In genomic region chr7:34196132-34197128, GRCm38 (mm10) we compare ENCODE assay signal across 8 mouse cellular contexts. TPM values are rescaled to one million over a fixed set of nuclear protein-coding genes. Genes with fewer than 3 reads are reported as not detected.
DNase-seq lines count a peak whose midpoint lies in the region; ATAC-seq and TF ChIP-seq lines count a peak whose summit lies in the region.

TSS of gene Pdcd2l (minus strand) at chr7:34196661.

- peaks cover 22% of the 10 kb centered on the region for H3K4me1 ChIP-seq in erythroblast, embryonic 14.5 days (ENCODE audit: control insufficient read depth)
- peaks cover 5% of the 10 kb centered on the region for H3K4me1 ChIP-seq in heart, embryonic 12.5 days (replicated peaks)
- H3K4me1 ChIP-seq in kidney, postnatal 0 days (replicated peaks; ENCODE audit: insufficient read depth, low read length): no peaks in the 10 kb centered on the region; the same call in 1 of the 2 replicates
- H3K4me1 ChIP-seq in liver, embryonic 11.5 days (replicated peaks; ENCODE audit: control insufficient read depth, insufficient read depth, low read length): peaks cover 3% of the 10 kb centered on the region; the same call in 1 of the 2 replicates
- peaks cover 4% of the 10 kb centered on the region; the same call in 1 of the 2 replicates for H3K4me1 ChIP-seq in stomach, embryonic 14.5 days (ENCODE audit: control insufficient read depth, insufficient read depth, low read length)

- peaks cover 17% of the 10 kb centered on the region for H3K36me3 ChIP-seq in C2C12 (ENCODE audit: control insufficient read depth, insufficient read depth)
- peaks cover 27% of the 10 kb centered on the region for H3K36me3 ChIP-seq in erythroblast, embryonic 14.5 days (ENCODE audit: control insufficient read depth)
- peaks cover 38% of the 10 kb centered on the region for H3K36me3 ChIP-seq in heart, embryonic 12.5 days
- peaks cover 19% of the 10 kb centered on the region; the same call in 1 of the 2 replicates for H3K36me3 ChIP-seq in kidney, postnatal 0 days (ENCODE audit: insufficient read depth, low read length)
- H3K36me3 ChIP-seq in liver, embryonic 11.5 days (ENCODE audit: control insufficient read depth, insufficient read depth, low read length): peaks cover 22% of the 10 kb centered on the region
- peaks cover 16% of the 10 kb centered on the region for H3K36me3 ChIP-seq in stomach, embryonic 14.5 days (ENCODE audit: control insufficient read depth, insufficient read depth, low read length)

- peak within 1 kb of the TSS; percentile 35 for H3K27ac ChIP-seq in heart, embryonic 12.5 days (ENCODE audit: poor library complexity, severe bottlenecking)
- H3K27ac ChIP-seq in kidney, postnatal 0 days: peak within 1 kb of the TSS; percentile 80
- H3K27ac ChIP-seq in liver, embryonic 11.5 days (ENCODE audit: low read depth, low read length): peak within 1 kb of the TSS; percentile 7; the same call in 1 of the 2 replicates
- H3K27ac ChIP-seq in stomach, embryonic 14.5 days (ENCODE audit: low read length): peak within 1 kb of the TSS; percentile 71

- peak; percentile 92 for ATAC-seq in heart, embryonic 12.5 days (ENCODE audit: insufficient number of reproducible peaks, low FRiP score)
- peak; percentile 94 for ATAC-seq in kidney, postnatal 0 days (replicated peaks; ENCODE audit: low FRiP score, low read depth)
- peak; percentile 90 for ATAC-seq in liver, embryonic 11.5 days (replicated peaks; ENCODE audit: low FRiP score)
- peak; percentile 93 for ATAC-seq in stomach, embryonic 14.5 days (ENCODE audit: insufficient number of reproducible peaks, insufficient read depth, low FRiP score, low read depth)

- no peaks in the 10 kb centered on the region for H3K9me3 ChIP-seq in erythroblast, embryonic 14.5 days (ENCODE audit: control insufficient read depth, low read length)
- H3K9me3 ChIP-seq in heart, embryonic 12.5 days (replicated peaks): no peaks in the 10 kb centered on the region; the same call in 1 of the 2 replicates
- H3K9me3 ChIP-seq in kidney, postnatal 0 days (replicated peaks; ENCODE audit: low read length): no peaks in the 10 kb centered on the region
- no peaks in the 10 kb centered on the region for H3K9me3 ChIP-seq in liver, embryonic 11.5 days (ENCODE audit: control insufficient read depth, low read length)
- H3K9me3 ChIP-seq in stomach, embryonic 14.5 days (ENCODE audit: control insufficient read depth, low read depth, low read length): no peaks in the 10 kb centered on the region

- no peaks in the 10 kb centered on the region for H3K27me3 ChIP-seq in C2C12 (ENCODE audit: control insufficient read depth, insufficient read depth, insufficient read length)
- no peaks in the 10 kb centered on the region for H3K27me3 ChIP-seq in erythroblast, embryonic 14.5 days (ENCODE audit: control insufficient read depth)
- H3K27me3 ChIP-seq in heart, embryonic 12.5 days (replicated peaks): no peaks in the 10 kb centered on the region
- H3K27me3 ChIP-seq in kidney, postnatal 0 days (ENCODE audit: insufficient read depth, low read length): no peaks in the 10 kb centered on the region
- no peaks in the 10 kb centered on the region for H3K27me3 ChIP-seq in liver, embryonic 11.5 days (replicated peaks; ENCODE audit: control insufficient read depth, insufficient read depth, low read length)
- no peaks in the 10 kb centered on the region for H3K27me3 ChIP-seq in stomach, embryonic 14.5 days (ENCODE audit: control insufficient read depth, insufficient read depth, low read length)

- DNase-seq in brain, embryonic 14.5 days (ENCODE audit: low read depth): peak; percentile 97
- peak; percentile 96 for DNase-seq in kidney, postnatal 0 days (ENCODE audit: low spot score)
- DNase-seq in liver, embryonic 11.5 days (ENCODE audit: low spot score): peak; percentile 89
- DNase-seq in naive thymus-derived CD4-positive, alpha-beta T cell, adult 2 months (ENCODE audit: low read depth): peak; percentile 93

- H3ac ChIP-seq in C2C12 (ENCODE audit: control insufficient read depth, insufficient read length, low read depth): peak within 1 kb of the TSS; percentile 84

- TF ChIP-seq CTCF in C2C12 (IDR thresholded peaks at IDR 0.05; ENCODE audit: control insufficient read depth, insufficient read depth, insufficient read length): no peak
- no peak for TF ChIP-seq CTCF in brain, embryonic 14.5 days (IDR thresholded peaks at IDR 0.05; ENCODE audit: borderline replicate concordance, extremely low read depth, insufficient read depth, insufficient read length)
- TF ChIP-seq CTCF in kidney, postnatal 0 days (IDR thresholded peaks at IDR 0.05; ENCODE audit: low read depth): no peak

- 3% methylated on average over 70 of the region's 70 CpGs for WGBS in heart, embryonic 12.5 days
- 3% methylated on average over 70 of the region's 70 CpGs for WGBS in kidney, postnatal 0 days
- WGBS in liver, embryonic 11.5 days: 2% methylated on average over 70 of the region's 70 CpGs
- 3% methylated on average over 67 of the region's 70 CpGs for WGBS in stomach, embryonic 14.5 days

- H3K9ac ChIP-seq in heart, embryonic 12.5 days: peak within 1 kb of the TSS; percentile 89
- peak within 1 kb of the TSS; percentile 96 for H3K9ac ChIP-seq in kidney, postnatal 0 days (ENCODE audit: low read depth, low read length)
- H3K9ac ChIP-seq in liver, embryonic 11.5 days (ENCODE audit: low read depth, low read length): peak within 1 kb of the TSS; percentile 64
- peak within 1 kb of the TSS; percentile 86 for H3K9ac ChIP-seq in stomach, embryonic 14.5 days (replicated peaks; ENCODE audit: low read depth, low read length)

- TF ChIP-seq POLR2A in brain, embryonic 14.5 days (IDR thresholded peaks at IDR 0.05; ENCODE audit: borderline replicate concordance, extremely low read depth, insufficient read depth, insufficient read length, poor library complexity, severe bottlenecking): peak; percentile 45; the same call in 1 of the 2 replicates

- H3K4me2 ChIP-seq in heart, embryonic 12.5 days: peak within 1 kb of the TSS; percentile 90
- H3K4me2 ChIP-seq in kidney, postnatal 0 days (ENCODE audit: low read length): peak within 1 kb of the TSS; percentile 61
- H3K4me2 ChIP-seq in liver, embryonic 11.5 days: peak within 1 kb of the TSS; percentile 72
- peak within 1 kb of the TSS; percentile 79 for H3K4me2 ChIP-seq in stomach, embryonic 14.5 days (replicated peaks; ENCODE audit: low read depth, low read length)

- H3K79me3 ChIP-seq in C2C12 (ENCODE audit: low read depth): peaks cover 5% of the 10 kb centered on the region

- peaks cover 24% of the 10 kb centered on the region for H3K79me2 ChIP-seq in C2C12 (ENCODE audit: control insufficient read depth, insufficient read depth)

- peak within 1 kb of the TSS; percentile 80 for H3K4me3 ChIP-seq in C2C12 (ENCODE audit: insufficient read depth, poor library complexity, severe bottlenecking)
- peak within 1 kb of the TSS; percentile 68 for H3K4me3 ChIP-seq in erythroblast, embryonic 14.5 days (replicated peaks)
- peak within 1 kb of the TSS; percentile 78 for H3K4me3 ChIP-seq in heart, embryonic 12.5 days
- peak within 1 kb of the TSS; percentile 94 for H3K4me3 ChIP-seq in kidney, postnatal 0 days (replicated peaks; ENCODE audit: low read depth, low read length)
- peak within 1 kb of the TSS; percentile 70 for H3K4me3 ChIP-seq in liver, embryonic 11.5 days (ENCODE audit: low read depth, low read length)
- H3K4me3 ChIP-seq in stomach, embryonic 14.5 days (ENCODE audit: low read depth, low read length): peak within 1 kb of the TSS; percentile 97

TF ChIP-seq in C2C12, 6 proteins besides CTCF, POLR2A, EP300 and RAD21:
- peak; percentile 66 for TF ChIP-seq MAX (IDR thresholded peaks at IDR 0.05)
- TF ChIP-seq USF1 (IDR thresholded peaks at IDR 0.05; ENCODE audit: low read depth): peak; percentile 94
- TF ChIP-seq MYOG (IDR thresholded peaks at IDR 0.05; ENCODE audit: control insufficient read depth, extremely low read depth, insufficient read length): no peak
- no peak for TF ChIP-seq FOSL1 (IDR thresholded peaks at IDR 0.05; ENCODE audit: insufficient read depth, low read length, poor library complexity, severe bottlenecking)
- no peak for TF ChIP-seq CEBPB (IDR thresholded peaks at IDR 0.05; ENCODE audit: low read depth)
TF ChIP-seq in C2C12: peak in this region for 2.

RNA-seq across cellular contexts. Expression of gene Pdcd2l, which starts in this region (rescaled TPM):
- 41.7 TPM for polyA plus RNA-seq in C2C12 (2012; fragmentation: generic; extraction: Trizol)
- 48.7 and 66.3 TPM in 2 replicates for polyA plus RNA-seq in brain, embryonic 14.5 days (2012; rRNA removed)
- polyA plus RNA-seq in erythroblast, embryonic 14.5 days (2012): 0.42 and 0.52 TPM in 2 replicates
- polyA plus RNA-seq in heart, embryonic 12.5 days (2016; fragmentation: Nextera tagmentation; extraction: Ambion mirVana): 45.6 and 50.0 TPM in 2 replicates
- 51.4 and 54.5 TPM in 2 replicates for polyA plus RNA-seq in kidney, postnatal 0 days (2015; fragmentation: Nextera tagmentation; extraction: Ambion mirVana)
- 56.2 and 62.8 TPM in 2 replicates for polyA plus RNA-seq in liver, embryonic 11.5 days (2014; fragmentation: Nextera tagmentation; extraction: Ambion mirVana)
- polyA plus RNA-seq in stomach, embryonic 14.5 days (2014; fragmentation: Nextera tagmentation; extraction: Ambion mirVana): 57.1 and 64.1 TPM in 2 replicates

Comparison
In these comparisons a context has a peak if more than half of its experiments do, and no peak if none do; other contexts are left out.
1. Peak in every context shown above with its lines: DNase-seq, ATAC-seq, H3K4me3 ChIP-seq and H3K27ac ChIP-seq.
2. RNA of gene Pdcd2l (polyA plus RNA-seq): 57.1 to 64.1 TPM in stomach, embryonic 14.5 days, 56.2 to 62.8 TPM in liver, embryonic 11.5 days, 51.4 to 54.5 TPM in kidney, postnatal 0 days, 48.7 to 66.3 TPM in brain, embryonic 14.5 days, 45.6 to 50.0 TPM in heart, embryonic 12.5 days and 41.7 TPM in C2C12 (single experiment); 0.42 to 0.52 TPM in erythroblast, embryonic 14.5 days; every median in the first group is over 10 times any median in the second.
3. H3K27ac ChIP-seq: peak in every context shown above with its lines; median percentile 80 in kidney, postnatal 0 days; 71 in stomach, embryonic 14.5 days; 35 in heart, embryonic 12.5 days; 7 in liver, embryonic 11.5 days.